Mouse (Mus musculus): Measurements from ENCODE around the gene Prrx1. TPM values are rescaled to one million over a fixed set of nuclear protein-coding genes. Genes with fewer than 3 reads are reported as not detected.

Gene Prrx1
- not detected in 2 replicates for total RNA-seq (2015; ENCODE audit: low replicate concordance)
- not detected in 2 replicates for total RNA-seq (2017; ENCODE audit: low replicate concordance)

DNA sequence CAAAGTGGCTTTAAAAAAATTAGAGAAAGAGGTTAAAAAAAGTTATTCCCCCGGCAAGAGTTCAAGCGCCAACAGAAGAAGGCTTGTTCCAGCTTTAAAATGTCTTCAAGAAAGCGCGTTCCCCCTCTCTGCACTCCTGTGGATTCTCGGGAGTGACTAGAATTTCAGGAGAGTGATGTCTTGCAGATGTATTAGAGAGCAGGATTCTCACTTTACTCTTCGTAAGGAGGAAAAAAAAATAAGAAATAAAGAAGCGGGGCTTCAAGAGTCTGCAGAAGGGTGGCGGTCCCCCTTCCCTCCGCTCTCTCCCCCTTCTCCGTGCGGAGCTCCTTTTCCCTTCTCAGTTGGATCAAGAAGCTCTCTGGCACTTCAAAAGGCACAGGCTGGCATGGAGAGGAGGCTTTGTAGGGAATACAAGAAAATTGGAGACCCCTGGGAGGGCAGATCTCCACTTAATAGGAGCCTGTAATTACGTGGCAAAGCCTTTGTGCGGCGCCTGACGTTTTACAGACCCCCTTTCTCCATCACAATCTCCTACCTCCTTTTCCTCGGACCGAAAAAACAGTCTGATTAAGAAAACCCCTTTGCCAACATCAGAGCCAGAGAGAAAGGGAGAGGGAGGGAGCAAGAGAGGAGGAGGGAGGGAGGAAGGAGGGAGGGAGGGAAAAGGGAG is at the start of gene Prrx1:
TSS of gene Prrx1 (minus strand) at position 610 of the 673 bp plus-strand sequence.
- ATAC-seq (replicated peaks; ENCODE audit: low FRiP score, poor library complexity, severe bottlenecking), result no peak

DNA sequence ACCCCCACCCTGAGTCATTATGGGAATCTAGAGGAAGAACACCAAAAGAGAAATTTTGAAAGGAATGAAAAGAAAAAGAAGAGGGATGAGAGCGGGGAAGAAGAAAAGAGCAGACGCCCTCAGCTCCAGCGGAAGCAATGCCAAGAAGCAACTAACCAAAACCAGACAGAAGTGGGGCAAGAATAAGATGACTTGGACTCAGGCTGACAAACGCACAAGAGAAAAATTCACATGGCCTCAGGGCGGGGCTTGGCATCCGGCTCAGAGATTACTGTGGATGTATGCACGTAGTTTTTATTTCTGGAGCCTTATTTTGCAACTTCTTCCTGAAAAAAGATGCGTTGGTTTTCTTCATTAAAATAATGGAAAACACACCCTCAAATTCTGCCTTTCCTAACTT is 48.7 kb upstream of the Prrx1 start:
- ATAC-seq (replicated peaks; ENCODE audit: low FRiP score, poor library complexity, severe bottlenecking), result no peak

DNA sequence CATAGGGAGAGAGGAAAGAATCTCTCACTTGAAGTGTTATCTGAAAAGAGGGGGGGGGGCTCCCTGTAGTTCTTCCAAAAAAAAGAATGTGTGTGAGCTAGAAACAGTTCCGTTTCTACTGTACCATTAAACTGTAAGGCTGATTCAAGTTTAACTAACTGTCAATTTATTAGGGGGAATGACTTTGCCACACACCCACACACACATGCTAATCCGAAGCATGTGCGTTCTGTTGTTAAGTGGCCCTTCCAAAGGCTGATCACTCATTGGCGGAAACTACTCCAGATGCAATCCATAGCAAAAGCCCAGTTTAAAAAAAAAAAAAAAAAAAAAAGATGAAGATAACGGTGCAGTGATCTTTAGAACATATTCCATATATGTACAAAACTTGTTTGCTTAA is 47.9 kb upstream of the Prrx1 start:
- ATAC-seq (replicated peaks; ENCODE audit: low FRiP score, poor library complexity, severe bottlenecking), result no peak

DNA sequence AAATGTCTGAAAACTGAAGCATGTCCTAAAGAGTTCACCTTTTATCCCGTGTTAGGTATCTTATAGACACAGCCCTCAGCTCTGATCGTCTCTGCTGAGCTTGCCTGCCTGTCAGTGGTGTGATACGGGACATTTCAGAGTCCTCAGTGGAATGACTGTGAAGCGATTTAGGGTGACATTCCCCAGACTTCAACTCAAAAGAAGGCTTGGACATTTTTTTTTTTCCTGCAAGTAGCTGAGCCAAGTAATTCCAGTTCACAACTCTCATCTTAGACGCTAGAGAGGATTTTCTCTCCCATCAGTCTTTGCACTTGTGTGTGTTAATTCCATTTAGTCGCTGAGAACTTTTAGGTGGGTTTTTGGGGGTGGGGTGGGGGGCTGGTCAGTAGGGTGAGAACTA is 47.3 kb upstream of the Prrx1 start:
- ATAC-seq (replicated peaks; ENCODE audit: low FRiP score, poor library complexity, severe bottlenecking), result no peak

DNA sequence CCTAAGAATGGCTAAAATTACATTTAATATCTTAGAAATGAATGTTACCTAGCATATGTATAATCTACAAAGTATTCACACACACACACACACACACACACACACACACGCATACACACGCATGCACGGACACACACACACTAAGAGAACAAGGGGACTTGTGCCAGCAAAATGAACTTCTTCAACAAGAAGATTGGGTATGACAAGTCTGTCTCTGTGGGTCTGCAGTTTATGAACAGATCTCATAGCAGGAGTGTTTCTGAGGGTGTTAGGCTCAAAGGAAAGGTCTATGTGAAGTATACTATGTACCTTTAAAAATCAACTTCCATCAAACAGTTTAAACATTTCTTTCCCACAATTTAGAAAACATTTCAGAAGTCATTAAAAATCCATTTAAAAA is 46.0 kb upstream of the Prrx1 start:
- no peak for ATAC-seq (replicated peaks; ENCODE audit: low FRiP score, poor library complexity, severe bottlenecking)

- no peak for ATAC-seq (replicated peaks; ENCODE audit: low FRiP score, poor library complexity, severe bottlenecking)
Measured at GRCm38 (mm10) chr1:163358165-163358564, 44.7 kb upstream of the Prrx1 start.

DNA sequence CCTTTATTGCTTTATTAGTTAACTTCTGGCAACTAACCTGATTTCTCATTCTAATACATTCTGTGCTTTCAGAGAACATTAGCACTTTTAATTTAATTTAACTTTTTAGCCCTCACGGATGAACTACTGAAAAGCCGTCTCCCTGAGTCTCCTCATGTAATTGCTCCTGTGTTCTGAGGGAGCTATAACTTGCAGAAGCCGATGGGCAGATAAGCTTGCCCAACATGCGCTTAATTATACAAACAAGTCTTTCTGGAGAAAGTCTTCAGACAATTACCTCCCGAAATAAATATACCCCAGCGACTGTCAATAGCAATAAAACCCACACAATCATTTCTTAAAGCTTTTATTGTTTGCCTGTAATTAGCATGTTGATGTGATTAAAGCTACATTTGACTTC is 44.2 kb upstream of the Prrx1 start:
- ATAC-seq (replicated peaks; ENCODE audit: low FRiP score, poor library complexity, severe bottlenecking), result no peak

DNA sequence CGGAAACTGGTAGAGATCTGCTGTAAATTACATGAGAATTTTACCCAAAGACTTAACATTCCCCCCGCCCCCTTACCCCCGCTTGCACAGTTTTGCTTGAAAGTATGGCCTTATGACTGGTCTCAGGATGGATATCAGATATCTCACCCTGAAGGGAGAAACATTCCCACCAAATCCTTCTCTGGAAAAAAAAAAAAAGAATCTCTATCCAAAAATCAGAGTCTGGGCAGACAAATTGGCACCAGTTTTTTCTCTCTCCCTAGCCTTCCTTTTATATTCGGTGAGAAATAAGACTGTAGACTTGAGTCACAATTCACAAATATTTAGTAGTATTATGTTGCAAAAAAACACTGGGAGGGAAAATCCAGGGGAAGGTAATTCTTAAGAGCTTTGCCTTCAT is 42.7 kb upstream of the Prrx1 start:
- no peak for ATAC-seq (replicated peaks; ENCODE audit: low FRiP score, poor library complexity, severe bottlenecking)

- ATAC-seq (replicated peaks; ENCODE audit: low FRiP score, poor library complexity, severe bottlenecking), result no peak
Measured at GRCm38 (mm10) chr1:163355626-163356156, 42.2 kb upstream of the Prrx1 start.

GRCm38 (mm10) chr1:163350988-163351387 is 37.5 kb upstream of the Prrx1 start:
- ATAC-seq (replicated peaks; ENCODE audit: low FRiP score, poor library complexity, severe bottlenecking), result no peak

- no peak for ATAC-seq (replicated peaks; ENCODE audit: low FRiP score, poor library complexity, severe bottlenecking)
Measured at GRCm38 (mm10) chr1:163345541-163345940, 32.0 kb upstream of the Prrx1 start.

- no peak for ATAC-seq (replicated peaks; ENCODE audit: low FRiP score, poor library complexity, severe bottlenecking)
Measured at GRCm38 (mm10) chr1:163344931-163345330, 31.4 kb upstream of the Prrx1 start.

GRCm38 (mm10) chr1:163339219-163339561 is 25.7 kb upstream of the Prrx1 start:
- no peak for ATAC-seq (replicated peaks; ENCODE audit: low FRiP score, poor library complexity, severe bottlenecking)

DNA sequence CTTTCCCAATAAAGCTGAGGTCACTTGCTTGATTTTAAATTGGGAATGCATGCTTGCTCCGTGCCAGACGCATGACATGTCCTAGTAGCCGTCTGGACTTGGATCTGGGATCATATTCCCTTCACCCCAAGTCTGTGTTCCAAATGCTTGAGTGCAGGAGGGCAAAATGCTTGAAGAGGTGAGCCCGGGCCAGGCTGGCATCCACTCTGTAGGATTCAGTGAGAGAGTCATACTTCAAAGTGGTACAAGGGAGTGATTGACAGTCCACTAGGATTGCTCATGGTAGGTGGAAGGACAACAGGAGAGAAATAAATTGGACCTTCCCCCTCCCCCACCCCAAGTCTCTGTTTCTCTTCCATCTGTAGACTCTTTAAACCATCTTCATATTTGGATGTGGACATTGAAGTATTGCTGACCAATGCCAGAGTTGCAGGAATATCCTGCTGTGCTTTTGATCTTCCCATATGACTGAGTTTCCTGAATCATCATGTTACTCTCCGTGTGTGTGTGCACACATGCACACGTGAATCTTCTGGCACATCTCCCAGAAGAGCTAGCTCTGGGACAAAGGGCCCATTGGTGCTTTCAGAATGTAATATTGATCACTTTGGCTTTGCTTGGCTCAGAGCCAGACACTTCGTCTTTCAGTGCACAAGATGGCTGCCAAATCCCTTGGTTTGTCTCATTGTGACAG is 25.2 kb upstream of the Prrx1 start:
- no peak for ATAC-seq (replicated peaks; ENCODE audit: low FRiP score, poor library complexity, severe bottlenecking)

GRCm38 (mm10) chr1:163337821-163338220 is 24.3 kb upstream of the Prrx1 start:
- ATAC-seq (replicated peaks; ENCODE audit: low FRiP score, poor library complexity, severe bottlenecking), result no peak

GRCm38 (mm10) chr1:163327279-163327678 is 13.8 kb upstream of the Prrx1 start:
- ATAC-seq (replicated peaks; ENCODE audit: low FRiP score, poor library complexity, severe bottlenecking), result no peak

- ATAC-seq (replicated peaks; ENCODE audit: low FRiP score, poor library complexity, severe bottlenecking), result no peak
Measured at GRCm38 (mm10) chr1:163319669-163320571, 6.4 kb upstream of the Prrx1 start.

- no peak for ATAC-seq (replicated peaks; ENCODE audit: low FRiP score, poor library complexity, severe bottlenecking)
Measured at GRCm38 (mm10) chr1:163316920-163317319, 3.4 kb upstream of the Prrx1 start.

DNA sequence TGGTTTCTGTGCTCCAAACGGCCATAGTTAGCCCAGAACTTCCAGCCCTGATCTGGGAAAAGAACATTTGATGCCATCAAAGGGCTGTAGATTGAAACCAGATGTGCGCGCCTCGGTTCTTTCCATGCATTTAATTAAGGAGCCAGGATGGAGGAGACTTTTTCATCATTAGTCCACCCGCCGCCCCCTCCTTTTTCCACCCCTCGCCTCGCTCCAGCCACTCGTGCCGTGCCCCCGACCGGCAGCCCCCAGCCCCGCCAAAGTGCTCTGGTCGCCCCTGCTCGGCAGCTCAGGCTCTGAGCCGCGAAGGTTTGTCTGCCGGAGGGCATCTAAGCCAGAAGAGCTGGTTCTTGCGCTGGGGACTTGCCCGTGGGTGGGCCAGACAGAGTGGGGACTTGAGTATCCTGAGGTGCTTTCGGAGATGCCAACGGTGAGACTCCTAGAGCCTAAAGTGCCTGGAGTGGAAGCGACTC is 1.4 kb upstream of the Prrx1 start:
- ATAC-seq (replicated peaks; ENCODE audit: low FRiP score, poor library complexity, severe bottlenecking), result no peak
